Mouse (Mus musculus) stomach, postnatal 0 days (tissue): ENCODE measurements at regions not wholly inside any gene's neighbourhood (a gene's known extent, or its start where the extent isn't known, plus 50 kb on each side); places are given as distances from the start of the nearest gene placed in this dataset.

Experiments
- CTCF ChIP-seq: IDR thresholded peaks from 2 replicates; pipeline ENCODE4 v1.5.1; 2016; ENCODE audit warnings: antibody characterized with exemption, low read depth, mild to moderate bottlenecking, moderate library complexity
- EP300 ChIP-seq: optimal IDR thresholded peaks from 2 replicates; pipeline ENCODE3; 2016; ENCODE audit warnings: antibody characterized with exemption

DNA sequence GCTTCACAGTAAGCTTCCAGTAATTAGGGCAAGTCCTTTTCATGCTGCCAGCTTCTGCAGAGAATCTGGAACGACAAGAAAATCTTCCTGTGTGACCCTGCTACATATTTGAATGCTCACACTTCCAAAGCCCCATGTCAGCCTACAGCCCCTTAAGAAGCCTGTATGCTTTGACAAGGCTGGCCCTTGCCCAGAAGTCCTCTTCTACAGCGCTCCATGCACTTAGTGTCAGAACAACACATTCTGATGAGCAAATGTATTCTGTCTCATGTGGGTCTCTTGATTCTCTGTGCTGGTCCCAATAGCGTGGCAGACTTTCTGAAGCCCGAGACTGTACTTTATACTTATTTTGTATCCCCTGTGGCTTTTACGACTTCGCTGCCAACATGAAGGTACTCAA lies 172.5 kb downstream of the Actr3 start:
- no peak for TF ChIP-seq CTCF
- no peak for TF ChIP-seq EP300
